Mouse (Mus musculus): ENCODE data around the gene Cby3. TPM values are rescaled to one million over a fixed set of nuclear protein-coding genes. Genes with fewer than 3 reads are reported as not detected.
A peak's percentile ranks its signal among the peaks of the same experiment; 100 is the strongest.
"Not testable (repeated sequence)": the region's sequence is repeated elsewhere in the genome, so short reads cannot be mapped to it uniquely, and the experiment has no call there.

Cby3 gene
- total RNA-seq, 2 experiments from 2014 or later = not detected

- DNase-seq (ENCODE audit: extremely low spot score in 1 of 2, low spot score in 2 of 2) = no peak
- intact Hi-C loops (cut with DNase I) = no loop called here
These were observed 1.1 kb downstream of the Cby3 start for GRCm38 (mm10) chr11:50355395-50355794.

DNA sequence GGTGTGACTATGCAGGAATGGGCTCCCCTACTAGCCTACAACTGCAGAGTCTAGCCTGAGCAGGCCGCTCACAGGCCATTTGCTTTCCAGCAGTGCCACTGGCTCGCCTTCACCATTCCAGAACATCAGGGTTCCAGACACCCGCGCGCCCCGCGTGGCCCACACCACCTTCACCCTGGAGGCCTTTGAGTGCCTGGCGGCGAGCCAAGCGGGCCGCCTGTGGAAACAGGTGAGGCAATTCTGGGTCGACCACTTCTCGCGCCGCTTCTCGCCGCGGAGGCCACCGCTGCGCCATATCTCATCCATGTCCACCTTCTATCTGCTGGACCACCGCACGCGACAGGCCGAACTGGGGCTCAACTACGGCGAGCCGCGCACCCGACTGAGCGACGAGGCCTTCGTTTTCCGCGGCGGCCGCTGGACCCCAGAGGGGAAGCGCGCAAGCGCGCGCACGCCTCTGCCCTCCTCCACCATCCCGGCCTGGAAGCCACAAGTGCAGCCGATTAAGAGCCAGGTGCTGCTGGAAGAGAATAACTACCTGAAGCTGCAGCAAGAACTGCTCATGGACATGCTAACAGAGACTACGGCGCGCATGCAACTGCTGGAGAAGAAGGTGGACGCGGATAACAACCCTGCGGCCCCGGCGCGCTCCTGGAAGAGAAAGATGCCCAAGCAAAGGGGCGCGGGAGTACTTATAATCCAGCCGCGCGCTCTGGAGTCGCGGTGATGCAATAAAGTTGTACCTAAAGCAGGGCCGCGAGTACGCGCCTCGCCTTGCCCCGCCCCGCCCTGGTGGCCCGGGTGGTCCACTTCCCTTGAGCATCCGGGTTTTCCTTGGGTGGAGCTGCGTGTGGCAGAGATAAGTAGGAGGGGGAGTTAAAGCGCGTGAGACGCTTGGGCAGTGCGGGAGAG lies 4.9 kb downstream of the Cby3 start:
- DNase-seq (ENCODE audit: extremely low spot score in 1 of 2, low spot score in 2 of 2) = peak; percentile 56 to 84
- intact Hi-C loops (cut with DNase I) = no loop called here

GRCm38 (mm10) chr11:50361282-50361681 lies 7.0 kb downstream of the Cby3 start:
- intact Hi-C loops (cut with DNase I) = loop anchor here (5.0 kb wide), 2 partner anchors 34 to 69 kb away; partner anchors contain the start of genes Canx and Maml1
- not testable (repeated sequence) for DNase-seq (ENCODE audit: extremely low spot score in 1 of 2, low spot score in 2 of 2)

- intact Hi-C loops (cut with DNase I) = loop anchor here (5.0 kb wide), 2 partner anchors 37 to 72 kb away; partner anchors contain the start of genes Canx and Maml1
- peak; percentile 70 to 82 for DNase-seq (ENCODE audit: extremely low spot score in 1 of 2, low spot score in 2 of 2)
These were observed 10.3 kb downstream of the Cby3 start for GRCm38 (mm10) chr11:50364548-50364947.

DNA sequence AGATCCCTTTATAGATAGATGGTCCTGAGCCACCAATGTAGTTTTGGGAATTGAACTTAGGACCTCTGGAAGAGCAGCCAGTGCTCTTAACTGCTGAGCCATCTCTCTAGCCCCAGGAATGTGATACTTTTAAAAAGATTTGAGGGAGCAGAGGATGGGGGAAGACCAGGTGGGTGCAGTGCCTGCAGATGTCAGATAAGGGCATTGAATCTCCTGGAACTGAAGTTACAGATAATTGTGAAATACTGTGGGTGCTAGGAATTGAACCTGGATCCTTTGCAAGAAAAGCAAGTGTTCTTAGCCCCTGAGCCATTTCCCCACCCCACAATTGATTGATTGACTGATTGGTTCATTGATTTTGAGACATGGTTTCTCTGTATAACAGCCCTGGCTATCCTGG lies 11.1 kb downstream of the Cby3 start:
- intact Hi-C loops (cut with DNase I) = no loop called here

DNA sequence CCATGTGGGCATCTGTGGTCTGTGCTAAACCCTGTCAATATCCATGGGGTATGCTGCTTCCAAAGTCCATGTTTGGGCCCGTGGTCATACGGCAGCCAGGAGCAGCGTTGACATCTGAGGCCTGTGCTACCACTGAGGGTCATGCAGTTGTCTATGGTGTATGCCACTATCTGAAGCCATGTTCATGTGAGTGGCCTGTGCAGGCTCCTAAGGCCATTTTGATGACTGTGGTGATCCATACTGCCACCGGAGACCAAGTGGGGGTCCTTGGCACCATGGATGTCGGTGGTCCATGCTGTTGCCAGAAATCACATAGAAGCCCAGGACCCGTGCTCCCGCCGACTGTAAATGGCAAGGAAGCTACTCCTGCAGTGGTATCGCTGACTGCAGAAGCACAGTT lies 13.3 kb downstream of the Cby3 start:
- intact Hi-C loops (cut with DNase I) = no loop called here
- no peak for DNase-seq (ENCODE audit: extremely low spot score in 1 of 2, low spot score in 2 of 2)

More for the DNA sequence above, 11.1 kb downstream of the Cby3 start:
- no peak for DNase-seq (ENCODE audit: extremely low spot score in 1 of 2, low spot score in 2 of 2)

GRCm38 (mm10) chr11:50369360-50369911 lies 15.2 kb downstream of the Cby3 start:
- no peak for DNase-seq (ENCODE audit: extremely low spot score in 1 of 2, low spot score in 2 of 2)
- intact Hi-C loops (cut with DNase I) = no loop called here

GRCm38 (mm10) chr11:50370969-50371368 lies 16.7 kb downstream of the Cby3 start:
- intact Hi-C loops (cut with DNase I) = no loop called here
- DNase-seq (ENCODE audit: extremely low spot score in 1 of 2, low spot score in 2 of 2) = no peak

GRCm38 (mm10) chr11:50371399-50371841 lies 17.2 kb downstream of the Cby3 start:
- intact Hi-C loops (cut with DNase I) = no loop called here
- peak in 1 of 2 experiments; percentile 82 for DNase-seq (ENCODE audit: extremely low spot score in 1 of 2, low spot score in 2 of 2)

DNA sequence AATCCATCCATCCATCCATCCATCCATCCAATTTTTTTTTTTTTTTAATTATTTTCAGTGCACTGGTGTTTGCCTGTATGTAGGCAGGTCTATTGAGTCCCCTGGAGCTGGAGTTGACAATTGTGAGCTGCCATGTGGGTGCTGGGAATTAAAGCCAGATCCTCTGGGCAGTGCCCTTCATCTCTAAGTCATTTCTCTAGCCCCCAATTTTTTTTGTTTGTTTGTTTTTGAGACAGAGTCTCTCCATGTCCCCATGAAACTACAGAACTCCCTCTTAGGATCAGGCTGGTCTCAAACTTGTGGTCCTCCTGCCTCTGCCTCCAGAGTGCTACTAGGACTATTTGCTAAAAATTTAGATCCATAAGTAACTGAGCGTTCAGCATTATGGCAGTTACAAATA lies 17.6 kb downstream of the Cby3 start:
- DNase-seq (ENCODE audit: extremely low spot score in 1 of 2, low spot score in 2 of 2) = no peak
- intact Hi-C loops (cut with DNase I) = no loop called here

GRCm38 (mm10) chr11:50373086-50373485 lies 18.8 kb downstream of the Cby3 start:
- intact Hi-C loops (cut with DNase I) = no loop called here
- no peak for DNase-seq (ENCODE audit: extremely low spot score in 1 of 2, low spot score in 2 of 2)

- DNase-seq (ENCODE audit: extremely low spot score in 1 of 2, low spot score in 2 of 2) = no peak
- intact Hi-C loops (cut with DNase I) = no loop called here
These were observed 19.4 kb downstream of the Cby3 start for GRCm38 (mm10) chr11:50373621-50374020.

DNA sequence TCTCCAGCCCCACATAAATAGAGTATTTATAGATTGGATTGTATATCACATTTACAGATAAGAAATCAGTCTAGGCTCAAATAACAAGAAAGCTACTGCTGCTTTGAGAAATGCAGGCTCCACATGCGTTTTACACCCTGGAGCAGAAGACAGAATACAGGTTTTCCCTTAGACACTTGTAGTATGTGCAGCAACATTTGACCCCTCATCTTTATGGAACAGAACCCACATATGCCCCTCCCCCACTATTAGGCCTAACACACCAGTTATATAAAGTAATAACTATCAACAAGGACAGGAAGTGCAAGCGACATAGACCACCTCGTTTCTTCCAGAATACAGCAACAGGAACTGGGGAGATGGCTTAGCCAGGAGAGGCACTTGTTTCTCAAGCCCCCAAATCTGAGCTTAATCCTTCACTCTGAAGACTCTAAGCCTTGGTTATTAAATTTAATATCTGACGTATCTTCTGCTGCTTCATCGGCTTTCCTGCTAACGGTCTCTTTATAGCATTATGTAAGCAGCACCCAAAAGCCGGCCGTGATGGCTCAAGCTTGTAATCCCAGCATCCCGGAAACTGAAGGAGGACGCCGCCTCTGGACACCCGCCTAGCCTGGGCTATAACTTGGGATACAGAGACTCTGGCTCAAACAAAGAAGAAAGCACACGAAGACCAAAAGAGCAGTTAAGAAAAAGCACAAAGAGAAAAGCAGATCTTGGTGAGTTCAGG lies 20.2 kb downstream of the Cby3 start:
- intact Hi-C loops (cut with DNase I) = no loop called here
- no peak for DNase-seq (ENCODE audit: extremely low spot score in 1 of 2, low spot score in 2 of 2)

DNA sequence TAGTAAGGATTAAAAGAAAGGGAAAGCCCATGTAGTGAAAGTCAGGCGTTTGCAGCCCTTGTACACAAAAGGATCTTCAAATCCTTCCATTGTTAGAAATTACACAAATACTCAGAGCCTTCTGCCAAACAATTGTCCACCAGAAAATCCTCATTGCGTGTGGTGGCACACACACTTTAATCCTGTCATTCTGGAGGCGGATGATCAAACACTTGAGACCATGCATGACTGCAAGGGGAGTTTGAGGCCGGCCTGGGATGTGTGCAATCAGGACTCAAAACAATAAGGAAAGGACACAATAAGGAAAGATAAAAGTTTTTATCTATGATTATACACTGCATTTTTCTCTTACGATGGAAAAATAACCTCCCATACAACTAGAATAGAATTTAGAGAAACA lies 21.2 kb downstream of the Cby3 start:
- DNase-seq (ENCODE audit: extremely low spot score in 1 of 2, low spot score in 2 of 2) = no peak
- intact Hi-C loops (cut with DNase I) = no loop called here

GRCm38 (mm10) chr11:50376156-50376790 lies 22.0 kb downstream of the Cby3 start:
- intact Hi-C loops (cut with DNase I) = no loop called here
- no peak for DNase-seq (ENCODE audit: extremely low spot score in 1 of 2, low spot score in 2 of 2)

DNA sequence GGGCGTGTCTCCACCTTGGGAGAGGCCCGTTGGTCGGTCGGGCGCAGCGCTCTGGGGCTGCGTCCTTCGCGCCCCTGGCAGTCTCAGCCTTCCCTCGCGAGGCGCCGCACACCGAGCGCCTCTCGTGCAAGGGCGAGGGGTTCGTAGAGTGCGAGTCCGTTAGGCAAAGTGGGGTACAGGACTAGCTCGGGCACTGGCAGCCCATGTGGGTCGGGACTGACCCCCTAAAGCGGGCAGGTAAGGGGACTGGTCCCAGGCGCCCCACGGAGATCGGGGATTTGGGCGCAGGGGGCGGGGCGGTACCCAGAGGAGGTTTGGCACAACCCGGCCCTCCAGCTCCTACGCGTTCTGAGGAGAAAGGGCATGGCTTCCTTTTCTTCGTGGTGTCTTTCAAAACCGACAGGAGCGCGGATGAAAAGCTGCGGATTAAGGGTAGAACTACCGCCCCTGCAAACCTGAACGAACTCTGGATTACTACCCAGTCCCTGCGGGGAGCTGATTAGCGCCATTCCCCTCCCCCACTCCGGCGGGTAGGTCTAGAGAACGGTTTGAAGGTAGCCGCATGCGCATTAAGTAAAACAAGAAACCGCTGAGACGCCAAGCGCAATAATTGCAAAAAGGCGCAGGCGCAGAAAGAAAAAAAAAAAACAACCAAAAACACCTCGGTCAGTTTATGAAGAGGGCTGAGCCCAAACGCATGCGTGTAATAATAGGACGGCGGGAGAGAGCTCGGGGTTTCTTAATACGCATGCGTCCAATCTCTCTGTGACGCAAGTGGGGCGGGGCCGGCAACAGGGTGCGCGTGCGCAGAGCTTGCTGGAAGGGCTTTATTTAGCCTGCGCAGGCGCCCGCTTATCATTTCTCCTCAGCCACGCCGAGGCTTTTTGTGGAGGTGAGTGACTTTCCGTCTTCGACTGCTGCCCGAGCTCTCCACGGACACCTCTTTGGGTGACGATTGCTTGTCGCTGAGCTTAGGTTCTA lies 22.9 kb downstream of the Cby3 start, which contains the start of gene Hnrnph1:
TSS of gene Hnrnph1 (plus strand) at position 80 of the 981 bp plus-strand sequence.
- peak; percentile 97 to 99 for DNase-seq (ENCODE audit: extremely low spot score in 1 of 2, low spot score in 2 of 2)
- intact Hi-C loops (cut with DNase I) = no loop called here

GRCm38 (mm10) chr11:50377892-50378684 lies 23.8 kb downstream of the Cby3 start:
- peak; percentile 60 to 90 for DNase-seq (ENCODE audit: extremely low spot score in 1 of 2, low spot score in 2 of 2)
- intact Hi-C loops (cut with DNase I) = no loop called here

Measured in left cerebral cortex, postnatal 10 days (tissue).